Mouse (Mus musculus) liver, adult (tissue): ENCODE measurements around the gene Lrrc10b.

Experiments
- GATA4 ChIP-seq: IDR thresholded peaks from 2 replicates; pipeline ENCODE4 v1.6.1; 2014; ENCODE audit warnings: mild to moderate bottlenecking, low read length; ENCODE audit not compliant: insufficient replicate concordance

Gene Lrrc10b

DNA sequence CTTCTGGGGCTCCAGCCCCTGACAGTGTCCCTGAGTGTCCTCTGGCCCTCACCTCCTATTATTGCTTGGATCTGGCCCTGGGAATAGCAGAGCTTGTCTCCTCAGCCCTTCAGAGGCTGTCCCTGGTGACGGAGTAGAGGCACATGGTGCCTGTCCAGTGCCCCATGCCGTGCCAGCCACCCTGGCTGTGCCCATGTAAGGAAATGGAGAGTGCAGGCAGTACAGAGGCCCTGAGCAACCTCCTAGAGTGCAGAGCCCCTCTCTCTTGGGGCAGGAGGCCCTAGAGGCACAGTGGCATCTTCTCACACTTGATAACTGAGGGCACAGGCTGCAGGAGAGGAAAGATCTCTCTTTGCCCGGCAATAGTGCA, 1.9 kb downstream of the Lrrc10b start:
- no peak for TF ChIP-seq GATA4

DNA sequence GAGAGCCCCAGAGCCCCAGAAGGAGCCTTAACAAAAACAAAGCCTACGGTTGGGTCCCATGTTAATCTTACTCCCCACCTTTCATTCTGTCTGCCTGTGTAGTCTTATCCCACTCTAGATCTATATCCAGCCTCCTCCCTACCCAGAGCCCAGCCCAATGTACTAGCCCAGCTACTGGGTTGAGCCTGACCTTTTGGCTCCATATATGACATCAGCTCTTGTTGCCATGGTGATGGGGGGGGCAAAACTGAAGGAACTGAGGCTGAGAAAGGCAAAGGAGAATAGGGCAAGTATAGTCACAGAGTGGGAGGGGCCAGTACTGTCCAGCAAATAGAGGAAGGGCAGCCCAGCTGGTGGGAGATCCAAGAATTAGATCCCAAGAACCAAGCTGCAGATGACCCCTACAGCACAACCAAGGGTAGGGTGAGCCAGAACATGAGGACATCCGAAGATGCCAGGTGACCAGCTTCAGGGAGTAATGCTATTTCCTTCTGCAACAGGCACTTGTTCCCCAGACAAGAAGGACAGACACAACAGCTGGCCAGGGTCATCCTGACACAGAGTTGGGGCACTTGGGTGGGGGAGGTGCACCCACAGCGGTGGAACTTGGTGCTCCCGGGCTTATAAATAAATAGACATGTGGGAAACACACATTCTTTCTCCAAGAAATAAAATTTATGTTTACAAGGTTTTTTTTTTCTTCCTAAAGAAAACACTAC, 2.4 kb downstream of the Lrrc10b start:
- TF ChIP-seq GATA4 = no peak

DNA sequence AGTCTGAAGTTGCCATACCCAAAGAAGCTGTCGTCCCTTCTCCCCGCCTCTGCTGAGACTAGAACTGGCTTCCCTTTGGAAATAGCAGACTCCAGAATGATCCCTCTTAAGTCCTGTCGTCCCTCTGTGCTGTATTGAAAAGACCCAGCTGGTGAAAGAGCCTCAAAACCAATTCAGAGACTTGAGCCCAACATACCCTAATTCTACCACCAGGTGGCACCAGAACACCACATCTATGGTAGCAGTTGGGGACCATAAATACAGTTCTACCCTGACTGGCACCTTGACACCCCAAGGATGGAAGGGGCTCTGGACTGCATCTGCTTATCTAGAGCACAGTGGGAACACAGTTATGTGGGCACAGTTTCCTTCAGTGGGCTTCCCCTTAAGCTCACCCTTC, 7.6 kb downstream of the Lrrc10b start:
- TF ChIP-seq GATA4 = no peak

DNA sequence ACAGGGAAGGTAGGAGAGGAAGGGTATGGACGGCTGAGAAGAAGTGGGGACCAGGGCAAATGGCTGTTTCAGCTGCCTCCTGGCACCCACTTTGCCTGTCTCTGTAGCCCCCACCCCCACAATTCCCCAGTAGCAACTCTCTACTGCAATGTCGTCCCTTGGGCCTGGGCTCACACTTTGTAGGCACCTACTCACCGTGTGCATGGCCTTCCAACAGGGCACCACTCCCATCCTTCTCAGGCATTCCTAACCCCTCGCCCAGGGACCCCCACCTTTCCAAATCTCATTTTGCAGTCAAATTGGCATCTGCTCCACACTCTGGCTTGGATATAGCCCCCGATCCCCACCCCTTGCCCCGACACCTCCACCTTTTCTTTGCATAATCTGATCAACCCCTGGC, 8.1 kb downstream of the Lrrc10b start:
- no peak for TF ChIP-seq GATA4

DNA sequence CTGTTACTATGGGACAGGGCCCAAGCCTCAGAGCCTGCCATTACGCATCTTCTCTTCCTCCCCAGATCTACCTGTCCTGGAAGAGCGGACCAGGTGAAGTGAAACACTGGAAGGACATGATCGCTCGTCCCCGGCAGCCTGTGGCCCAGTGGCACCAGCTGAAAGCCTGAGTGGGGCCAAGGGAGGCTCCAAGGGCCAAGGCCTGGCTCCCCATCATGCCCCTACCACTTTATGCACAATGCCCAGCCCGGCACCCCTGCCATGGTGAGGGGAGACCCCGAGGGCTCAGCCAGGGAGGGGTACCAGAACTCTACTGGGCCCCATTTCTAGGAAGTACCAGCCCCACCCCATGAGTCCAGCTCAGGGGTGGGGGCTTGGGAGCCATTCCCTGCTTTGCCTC, 9.0 kb downstream of the Lrrc10b start:
- no peak for TF ChIP-seq GATA4

DNA sequence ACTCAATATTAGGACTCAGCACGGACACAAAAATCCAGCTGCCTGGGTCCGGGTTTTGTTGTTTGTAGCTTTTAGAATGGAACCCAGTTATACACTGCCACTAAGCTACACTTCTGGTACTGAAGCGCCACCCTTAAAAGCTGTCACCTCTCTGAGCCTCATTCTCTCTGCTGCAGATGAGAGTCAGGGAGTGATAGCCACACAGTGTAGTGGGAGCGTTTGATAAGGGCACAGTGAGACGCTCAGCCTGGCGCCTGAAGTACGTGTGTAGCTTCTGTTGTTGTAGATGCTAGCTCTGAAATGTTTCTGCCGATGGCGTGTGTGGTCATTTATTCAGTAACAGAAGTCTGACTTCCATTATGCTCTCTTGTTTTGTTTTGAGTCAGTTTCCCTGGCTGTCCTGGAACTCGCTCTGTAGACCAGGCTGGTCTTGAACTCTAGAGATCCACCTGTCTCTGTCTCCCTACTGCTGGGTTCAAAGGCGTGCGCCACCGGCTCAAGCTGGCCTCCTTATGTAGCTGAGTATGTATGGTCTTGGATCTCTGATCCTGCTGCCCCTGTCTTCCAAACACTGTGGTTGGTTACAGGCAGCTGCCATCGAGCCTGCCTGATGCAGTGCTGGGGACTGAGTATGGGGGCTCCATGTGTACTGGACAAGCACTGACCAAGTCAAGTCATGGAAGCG, 12.4 kb downstream of the Lrrc10b start:
- no peak for TF ChIP-seq GATA4

DNA sequence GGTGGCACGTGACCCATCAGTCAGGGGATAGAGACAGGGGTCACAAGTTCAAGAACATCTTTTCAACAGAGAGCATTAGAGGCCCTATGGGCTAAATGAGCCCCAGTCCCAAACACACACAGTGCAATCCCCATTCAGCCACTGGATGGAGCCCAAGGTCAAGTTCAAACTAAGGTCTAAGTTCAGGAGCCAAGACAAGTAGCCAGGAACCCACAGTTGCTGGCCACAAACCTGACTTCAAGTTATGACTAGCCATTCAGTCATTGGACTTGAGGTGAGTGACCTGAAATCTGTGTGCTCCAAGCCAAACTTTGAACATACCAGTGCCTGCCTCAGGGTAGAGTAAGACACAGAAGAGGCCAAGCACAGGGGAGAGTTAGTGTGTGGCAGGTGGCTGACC, 19.8 kb downstream of the Lrrc10b start:
- no peak for TF ChIP-seq GATA4

DNA sequence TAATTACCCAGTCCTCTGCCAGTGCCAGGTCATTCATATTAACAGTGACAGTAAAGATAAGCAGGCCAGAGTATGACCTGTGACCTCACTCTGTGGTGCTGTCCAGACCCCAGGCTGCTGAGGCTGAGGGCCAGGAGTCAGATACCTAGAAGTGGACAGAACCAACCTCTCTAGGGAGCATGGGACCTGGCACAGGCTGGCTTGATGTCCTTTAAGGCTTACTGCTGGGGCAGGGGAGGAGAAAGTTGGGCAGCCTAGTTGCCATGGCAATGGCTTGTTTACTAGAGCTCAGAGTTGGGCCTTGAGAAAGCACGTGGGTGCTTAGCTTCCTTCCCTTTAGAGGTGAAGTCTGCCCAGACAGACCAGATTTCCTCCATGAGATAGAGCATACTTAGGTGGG, 20.5 kb downstream of the Lrrc10b start:
- no peak for TF ChIP-seq GATA4

DNA sequence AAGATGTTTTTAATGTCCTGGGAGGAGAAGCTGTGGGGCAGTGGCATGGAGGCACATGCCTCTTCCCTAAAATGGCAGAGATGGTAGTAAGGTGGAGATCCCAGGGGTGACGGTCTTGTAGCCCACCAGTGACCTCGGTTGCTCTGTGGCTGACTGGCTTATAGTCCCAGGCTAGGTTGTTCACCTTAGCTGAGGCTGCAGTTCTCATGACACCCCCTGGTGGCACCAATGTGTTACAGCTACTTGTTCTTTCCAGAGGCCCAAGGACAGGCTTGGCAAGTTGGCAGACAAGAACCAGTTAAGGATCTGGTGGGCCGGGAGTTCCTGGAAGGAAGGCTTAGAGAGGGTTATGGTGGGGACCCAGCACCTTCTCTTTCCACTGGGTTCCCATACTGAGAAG, 21.4 kb downstream of the Lrrc10b start:
- no peak for TF ChIP-seq GATA4

DNA sequence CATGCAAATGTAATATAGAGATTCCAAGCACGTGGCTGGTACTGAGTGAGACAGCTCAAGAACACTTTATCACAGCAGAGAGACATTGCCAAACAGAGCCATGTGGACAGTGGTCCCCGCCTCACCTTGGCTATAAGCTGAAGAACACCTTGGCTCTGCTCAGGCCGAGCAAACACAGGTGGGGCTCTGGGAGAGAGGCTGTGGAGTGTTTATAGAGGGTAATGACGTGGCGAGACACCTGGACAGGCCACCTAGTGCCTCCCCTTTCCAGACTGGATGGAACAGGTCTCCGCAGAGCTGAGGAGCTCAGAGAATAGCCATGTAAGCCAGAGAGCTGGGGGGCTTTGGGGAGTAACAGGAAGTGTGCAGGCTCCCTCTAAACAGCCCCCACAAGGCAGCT, 22.3 kb downstream of the Lrrc10b start:
- no peak for TF ChIP-seq GATA4

DNA sequence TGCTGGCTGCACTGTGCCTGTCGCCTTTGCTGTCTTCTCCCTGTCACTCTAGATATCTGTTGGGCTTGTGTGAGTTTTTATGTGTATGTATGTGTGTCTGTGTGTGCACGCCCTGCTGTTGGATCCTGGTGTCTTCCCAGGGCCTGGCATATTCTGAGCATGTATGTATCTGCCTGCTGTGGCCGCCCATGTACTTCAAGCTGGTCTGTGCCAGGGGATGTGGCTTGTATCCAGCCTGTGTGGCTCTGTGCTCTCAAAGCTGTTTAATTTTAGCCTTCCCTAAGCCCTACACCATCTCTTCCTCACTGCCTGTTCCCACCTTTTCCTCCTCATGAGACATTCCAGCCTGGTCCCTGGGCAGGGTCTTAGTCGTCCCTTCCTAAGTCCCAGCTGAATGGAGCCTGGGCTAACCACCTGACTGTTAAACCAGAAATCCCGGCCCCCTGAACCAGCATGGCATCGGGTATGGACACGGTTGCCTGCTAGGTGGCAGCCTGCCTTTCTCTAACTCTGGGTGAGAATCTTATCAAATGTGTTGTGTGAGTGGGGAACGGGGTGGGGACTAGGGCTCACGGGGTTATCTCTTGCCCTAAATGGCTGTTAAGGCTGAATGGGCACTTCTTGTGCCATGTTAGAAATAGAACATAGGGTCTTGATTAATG, 23.3 kb downstream of the Lrrc10b start:
- no peak for TF ChIP-seq GATA4

DNA sequence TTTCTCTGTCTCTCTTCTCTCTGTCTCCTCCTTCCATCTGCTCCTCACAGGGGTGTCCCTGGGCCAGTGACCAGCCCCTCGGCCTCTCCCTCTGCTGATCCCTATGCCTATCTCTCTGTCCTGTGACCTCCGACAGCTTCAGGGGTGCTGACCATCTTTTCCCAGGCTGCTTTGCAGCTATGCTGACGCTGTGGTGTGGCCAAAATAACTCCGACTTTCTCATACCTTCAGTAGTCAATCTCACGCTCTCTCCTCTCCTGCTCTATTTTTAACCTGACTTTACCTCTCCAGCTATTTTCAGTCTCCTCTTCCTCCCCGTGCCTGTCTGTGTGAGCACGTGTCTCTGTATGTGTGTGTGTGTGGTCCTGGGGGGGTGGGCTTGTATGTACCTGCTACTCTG, 24.0 kb downstream of the Lrrc10b start:
- TF ChIP-seq GATA4 = no peak

DNA sequence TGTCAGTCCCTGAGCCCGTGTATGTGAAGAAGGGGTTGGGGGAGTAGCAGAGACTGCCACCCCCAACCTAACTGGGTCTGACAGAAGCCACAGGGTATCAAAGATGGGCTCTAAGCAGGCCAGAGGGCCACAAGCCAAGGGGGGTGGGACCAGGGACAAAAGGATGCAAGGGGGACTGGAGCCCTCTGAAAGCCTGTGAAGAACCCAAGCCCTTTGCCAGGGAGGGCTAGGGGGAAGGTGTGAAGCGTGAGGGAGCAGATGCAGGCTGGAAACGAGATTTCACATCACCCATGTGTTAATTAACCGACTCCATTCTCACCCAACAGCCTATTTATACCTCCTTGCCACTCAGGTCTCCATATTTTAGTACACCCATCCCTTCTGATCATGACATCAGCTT, 25.4 kb downstream of the Lrrc10b start:
- no peak for TF ChIP-seq GATA4

DNA sequence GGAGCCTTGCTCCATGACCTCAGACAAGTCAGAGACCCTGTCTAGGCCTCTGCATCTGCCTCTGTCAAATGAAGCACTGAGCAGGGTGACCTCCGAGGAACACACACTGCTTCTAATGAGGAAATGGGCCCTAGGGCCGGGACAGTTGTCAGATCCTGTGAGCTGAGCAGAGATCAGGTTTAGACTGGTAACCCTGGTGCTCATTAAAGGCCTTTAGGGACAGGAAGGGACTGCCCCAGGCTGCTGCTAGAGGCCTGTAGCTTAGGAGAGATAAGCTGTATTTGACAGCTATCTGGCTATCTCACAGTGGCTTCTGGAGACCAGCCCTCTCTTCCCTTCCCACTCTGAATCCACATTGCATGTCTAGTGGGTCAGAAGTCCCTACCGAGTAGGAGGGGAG, 25.9 kb downstream of the Lrrc10b start:
- no peak for TF ChIP-seq GATA4

DNA sequence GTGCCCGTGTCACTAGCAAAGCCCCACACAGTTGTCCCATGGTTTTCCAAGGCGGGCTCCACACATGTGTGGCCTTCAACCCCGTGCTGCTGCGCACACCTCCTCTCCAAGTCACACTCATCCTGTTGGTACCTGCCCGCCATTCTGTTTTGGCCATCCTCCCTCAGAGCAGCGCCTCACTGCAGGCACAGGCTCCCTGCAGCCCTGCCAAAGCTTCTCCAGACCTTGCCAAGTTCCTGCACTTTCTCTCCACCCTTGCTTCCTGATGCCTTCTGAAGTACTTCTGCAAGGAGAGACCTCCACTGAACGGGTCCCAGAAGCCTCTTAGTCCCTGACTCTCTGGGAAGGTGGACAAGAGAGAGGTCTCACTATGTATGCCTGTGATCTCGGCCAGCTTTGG, 27.9 kb downstream of the Lrrc10b start:
- TF ChIP-seq GATA4 = no peak

DNA sequence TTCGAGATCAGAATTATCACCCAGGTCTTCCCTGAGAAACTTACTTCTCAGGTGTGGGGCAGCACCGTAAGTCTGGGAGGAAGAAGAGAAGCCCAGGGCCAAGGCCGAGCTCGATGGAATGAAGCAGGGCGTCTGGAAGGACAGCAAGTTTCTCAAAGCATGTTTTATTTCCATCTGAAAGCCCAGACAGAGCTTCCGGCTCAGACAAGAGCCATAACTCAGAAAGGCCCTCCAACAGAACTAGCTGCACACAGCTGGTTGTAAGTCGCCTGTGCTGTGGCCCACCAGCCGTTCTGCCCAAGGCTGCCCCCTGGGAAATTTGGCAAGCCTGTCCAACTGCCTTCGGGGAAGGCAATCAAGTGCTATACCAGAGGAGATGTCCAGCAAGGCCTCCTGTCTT, 29.8 kb downstream of the Lrrc10b start:
- TF ChIP-seq GATA4 = no peak
